Mouse (Mus musculus): ENCODE measurements around the gene Pfn4.

DNA sequence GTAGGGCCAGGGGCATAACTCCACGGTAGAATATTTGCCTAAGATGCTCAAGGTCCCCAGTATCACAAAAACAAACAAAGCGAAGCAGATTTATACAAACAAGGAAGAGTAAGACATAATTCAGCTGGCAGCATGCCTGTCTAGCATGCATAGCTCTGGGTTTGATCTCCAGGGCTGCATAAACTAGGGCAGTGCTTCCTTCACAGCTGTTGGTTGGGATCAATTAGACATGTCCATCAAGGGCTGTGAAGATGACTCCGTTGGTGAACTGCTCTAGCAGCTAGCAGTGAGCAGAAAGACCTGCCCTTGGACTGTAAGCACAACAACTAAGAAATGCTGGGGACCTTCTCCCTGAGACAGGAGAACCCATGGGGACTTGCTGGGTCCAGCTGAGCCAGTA, 42.9 kb downstream of the Pfn4 start:
- TF ChIP-seq CTCF (IDR thresholded peaks at IDR 0.05; ENCODE audit: control insufficient read depth, insufficient read depth, insufficient read length) (no peak), USF1 (IDR thresholded peaks at IDR 0.05; ENCODE audit: low read depth) (no peak), MAX (IDR thresholded peaks at IDR 0.05) (no peak)

All from C2C12 (cell line).